Mouse (Mus musculus): Measurements from ENCODE around the gene Ipo7. TPM values are rescaled to one million over a fixed set of nuclear protein-coding genes. Genes with fewer than 3 reads are reported as not detected.
"Not testable (repeated sequence)": the region's sequence is repeated elsewhere in the genome, so short reads cannot be mapped to it uniquely, and the experiment has no call there.

The Ipo7 gene
- polyA plus RNA-seq (2015; fragmentation: Nextera tagmentation; extraction: Ambion mirVana) = 45.6 and 46.2 TPM in 2 replicates

GRCm38 (mm10) chr7:110018117-110018630, at the start of gene Ipo7:
TSS of gene Ipo7 (plus strand) at chr7:110018274.
- peak within 1 kb of the TSS; percentile 73 for H3K4me3 ChIP-seq
- no peaks in the 10 kb centered on the region; the same call in 1 of the 2 replicates for H3K36me3 ChIP-seq
- no peaks in the 10 kb centered on the region for H3K9me3 ChIP-seq
- H3K4me1 ChIP-seq = peaks cover 9% of the 10 kb centered on the region; the same call in 1 of the 2 replicates
- peak; percentile 97 for ATAC-seq (ENCODE audit: borderline replicate concordance, extremely low read depth, low FRiP score, low TSS enrichment)
- H3K4me2 ChIP-seq = peak within 1 kb of the TSS; percentile 75
- H3K9ac ChIP-seq = peak within 1 kb of the TSS; percentile 89
- WGBS = under 1% methylated on average over 48 of the region's 48 CpGs
- H3K27me3 ChIP-seq = no peaks in the 10 kb centered on the region
- peak within 1 kb of the TSS; percentile 93 for H3K27ac ChIP-seq

GRCm38 (mm10) chr7:109968924-109969450, 49.1 kb upstream of the Ipo7 start:
- Histone ChIP-seq H3K36me3 (peaks cover 5% of the 10 kb centered on the region), H3K4me2 (no peak overlapping the region), H3K27ac (peak overlapping the region; percentile 59), H3K9ac (no peak overlapping the region), H3K4me3 (no peak overlapping the region), H3K9me3 (no peaks in the 10 kb centered on the region), H3K4me1 (peaks cover 18% of the 10 kb centered on the region), H3K27me3 (no peaks in the 10 kb centered on the region)
- WGBS = 6% methylated on average over 2 of the region's 2 CpGs
- peak; percentile 87 for ATAC-seq (ENCODE audit: borderline replicate concordance, extremely low read depth, low FRiP score, low TSS enrichment)

GRCm38 (mm10) chr7:109969542-109969941, 48.5 kb upstream of the Ipo7 start:
- Histone ChIP-seq H3K27ac (peak overlapping the region; percentile 59), H3K9ac (no peak overlapping the region), H3K4me3 (no peak overlapping the region)

DNA sequence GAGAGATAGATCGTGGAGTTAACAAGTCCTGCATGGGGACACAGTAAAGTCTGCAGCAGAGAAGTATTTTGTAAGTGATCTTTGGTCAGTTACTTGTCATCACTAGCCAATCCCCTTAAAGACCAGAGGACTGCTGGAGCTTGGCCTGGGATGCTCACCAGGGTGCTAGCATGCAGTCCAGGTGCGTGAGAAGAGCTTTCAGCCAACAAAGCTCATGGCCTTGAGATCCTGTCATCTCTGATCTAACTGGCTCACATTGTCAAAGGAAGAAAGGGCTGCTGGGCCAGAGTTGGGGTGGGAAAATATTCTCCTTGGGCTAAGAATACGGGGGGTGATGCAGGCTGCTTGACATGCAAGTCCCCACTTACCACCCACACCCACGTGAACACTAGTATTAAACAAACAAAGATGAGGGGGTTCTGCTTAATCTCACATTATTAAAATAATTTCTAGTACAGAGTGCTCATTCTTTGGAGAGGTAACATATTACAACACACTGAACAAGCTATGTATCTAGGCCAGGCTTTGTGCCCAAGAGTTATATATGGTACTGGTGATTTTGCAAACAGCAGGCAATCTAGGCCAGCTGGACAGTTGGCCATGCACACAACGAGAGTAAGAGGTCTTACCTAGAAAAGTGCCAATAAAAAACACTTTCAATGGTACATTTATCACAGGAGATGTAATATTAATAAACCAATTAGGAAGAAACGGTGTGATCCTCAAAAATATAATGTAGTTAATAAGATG, 41.9 kb upstream of the Ipo7 start:
- Histone ChIP-seq H3K4me3 (no peak overlapping the region), H3K27ac (no peak overlapping the region), H3K4me2 (no peak overlapping the region), H3K27me3 (no peaks in the 10 kb centered on the region), H3K9me3 (no peaks in the 10 kb centered on the region), H3K4me1 (no peaks in the 10 kb centered on the region), H3K9ac (no peak overlapping the region), H3K36me3 (peaks cover 49% of the 10 kb centered on the region)
- 86% methylated on average over 6 of the region's 6 CpGs for WGBS
- no peak for ATAC-seq (ENCODE audit: borderline replicate concordance, extremely low read depth, low FRiP score, low TSS enrichment)

More at GRCm38 (mm10) chr7:109969542-109969941, 48.5 kb upstream of the Ipo7 start:
- ATAC-seq (ENCODE audit: borderline replicate concordance, extremely low read depth, low FRiP score, low TSS enrichment) = no peak
- no peaks in the 10 kb centered on the region for H3K9me3 ChIP-seq
- no peaks in the 10 kb centered on the region for H3K27me3 ChIP-seq
- H3K4me1 ChIP-seq = peaks cover 18% of the 10 kb centered on the region
- no peak overlapping the region for H3K4me2 ChIP-seq
- H3K36me3 ChIP-seq = peaks cover 5% of the 10 kb centered on the region

DNA sequence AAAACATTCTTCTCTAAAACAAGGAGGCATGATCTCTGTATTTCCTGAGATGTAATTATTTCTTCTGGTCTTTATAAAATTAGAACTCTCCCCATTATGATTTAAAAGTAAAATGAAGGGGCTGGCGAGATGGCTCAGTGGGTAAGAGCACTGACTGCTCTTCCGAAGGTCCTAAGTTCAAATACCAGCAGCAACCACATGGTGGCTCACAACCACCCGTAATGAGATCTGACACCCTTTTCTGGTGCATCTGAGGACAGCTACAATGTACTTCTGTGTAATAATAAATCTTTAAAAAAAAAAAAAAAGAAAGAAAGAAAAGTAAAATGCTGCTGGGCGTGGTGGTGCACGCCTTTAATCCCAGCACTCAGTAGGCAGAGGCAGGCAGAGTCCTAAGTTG, 40.9 kb upstream of the Ipo7 start:
- WGBS = 68% methylated on average over 5 of the region's 5 CpGs
- not testable (repeated sequence) for ATAC-seq (ENCODE audit: borderline replicate concordance, extremely low read depth, low FRiP score, low TSS enrichment)

DNA sequence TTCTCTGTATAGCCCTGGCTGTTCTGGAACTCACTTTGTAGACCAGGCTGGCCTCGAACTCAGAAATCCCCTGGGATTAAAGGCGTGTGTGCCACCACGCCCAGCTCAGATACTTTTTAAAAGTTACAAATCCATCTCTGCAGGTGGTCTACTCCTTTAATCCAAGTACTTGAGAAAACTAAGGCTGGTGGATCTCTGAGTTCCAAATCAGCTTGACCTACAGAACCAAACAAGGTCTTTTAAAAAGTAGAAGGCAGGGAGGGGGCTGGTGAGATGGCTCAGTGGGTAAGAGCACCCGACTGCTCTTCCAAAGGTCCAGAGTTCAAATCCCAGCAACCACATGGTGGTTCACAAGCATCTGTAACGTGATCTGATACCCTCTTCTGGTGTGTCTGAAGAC, 33.5 kb upstream of the Ipo7 start:
- peak overlapping the region; percentile 60; the same call in 1 of the 2 replicates for H3K4me3 ChIP-seq

More for the DNA sequence above, 40.9 kb upstream of the Ipo7 start:
- not testable (repeated sequence) for H3K9ac ChIP-seq, H3K4me3 ChIP-seq, H3K27ac ChIP-seq, H3K27me3 ChIP-seq, H3K4me2 ChIP-seq, H3K9me3 ChIP-seq, H3K4me1 ChIP-seq
- H3K36me3 ChIP-seq = peaks cover 55% of the 10 kb centered on the region

GRCm38 (mm10) chr7:109985661-109986132, 32.4 kb upstream of the Ipo7 start:
- 0 out of 2 replicates have a peak, but pooled peaks cover 12% of the 10 kb centered on the region for H3K4me1 ChIP-seq
- ATAC-seq (ENCODE audit: borderline replicate concordance, extremely low read depth, low FRiP score, low TSS enrichment) = peak; percentile 50
- H3K9me3 ChIP-seq = no peaks in the 10 kb centered on the region
- H3K27me3 ChIP-seq = no peaks in the 10 kb centered on the region
- H3K4me2 ChIP-seq = peak overlapping the region; percentile 70
- H3K9ac ChIP-seq = peak overlapping the region; percentile 61
- H3K4me3 ChIP-seq = peak overlapping the region; percentile 60
- WGBS = under 1% methylated on average over 27 of the region's 27 CpGs
- peaks cover 20% of the 10 kb centered on the region for H3K36me3 ChIP-seq
- peak overlapping the region; percentile 41 for H3K27ac ChIP-seq

More for the DNA sequence above, 33.5 kb upstream of the Ipo7 start:
- Histone ChIP-seq H3K4me1 (0 out of 2 replicates have a peak, but pooled peaks cover 12% of the 10 kb centered on the region), H3K9ac (0 out of 2 replicates have a peak overlapping the region, but pooled peaks have one; percentile 61), H3K4me2 (peak overlapping the region; percentile 70; the same call in 1 of the 2 replicates), H3K36me3 (peaks cover 28% of the 10 kb centered on the region)
- WGBS = 74% methylated on average over 5 of the region's 5 CpGs
- not testable (repeated sequence) for H3K9me3 ChIP-seq; H3K27ac ChIP-seq; H3K27me3 ChIP-seq; ATAC-seq (ENCODE audit: borderline replicate concordance, extremely low read depth, low FRiP score, low TSS enrichment)

- peaks cover 20% of the 10 kb centered on the region for H3K36me3 ChIP-seq
- H3K27ac ChIP-seq = peak overlapping the region; percentile 88
- 0 out of 2 replicates have a peak, but pooled peaks cover 12% of the 10 kb centered on the region for H3K4me1 ChIP-seq
- peak overlapping the region; percentile 60 for H3K4me3 ChIP-seq
- peak; percentile 99 for ATAC-seq (ENCODE audit: borderline replicate concordance, extremely low read depth, low FRiP score, low TSS enrichment)
- H3K9ac ChIP-seq = peak overlapping the region; percentile 61
- under 1% methylated on average over 43 of the region's 43 CpGs for WGBS
- no peaks in the 10 kb centered on the region for H3K27me3 ChIP-seq
- peak overlapping the region; percentile 70 for H3K4me2 ChIP-seq
- H3K9me3 ChIP-seq = no peaks in the 10 kb centered on the region
Measured at GRCm38 (mm10) chr7:109986133-109986669, 31.9 kb upstream of the Ipo7 start.

GRCm38 (mm10) chr7:109986775-109987174, 31.3 kb upstream of the Ipo7 start, which contains the start of gene Tmem41b:
TSS of gene Tmem41b (minus strand) at chr7:109986929.
- H3K27me3 ChIP-seq; H3K9me3 ChIP-seq; ATAC-seq (ENCODE audit: borderline replicate concordance, extremely low read depth, low FRiP score, low TSS enrichment): not testable (repeated sequence)
- peaks cover 16% of the 10 kb centered on the region; the same call in 1 of the 2 replicates for H3K36me3 ChIP-seq
- H3K27ac ChIP-seq = peak within 1 kb of the TSS; percentile 88
- peak within 1 kb of the TSS; percentile 61 for H3K9ac ChIP-seq
- H3K4me1 ChIP-seq = 0 out of 2 replicates have a peak, but pooled peaks cover 12% of the 10 kb centered on the region
- 32% methylated on average over 6 of the region's 6 CpGs for WGBS
- H3K4me3 ChIP-seq = peak within 1 kb of the TSS; percentile 60
- H3K4me2 ChIP-seq = peak within 1 kb of the TSS; percentile 70

- no peaks in the 10 kb centered on the region for H3K36me3 ChIP-seq
- no peaks in the 10 kb centered on the region for H3K27me3 ChIP-seq
- H3K27ac ChIP-seq = no peak overlapping the region
- H3K9ac ChIP-seq = no peak overlapping the region
- no peaks in the 10 kb centered on the region for H3K9me3 ChIP-seq
- no peak overlapping the region for H3K4me2 ChIP-seq
- 89% methylated on average over 1 of the region's 1 CpGs for WGBS
- H3K4me3 ChIP-seq = no peak overlapping the region
- no peak for ATAC-seq (ENCODE audit: borderline replicate concordance, extremely low read depth, low FRiP score, low TSS enrichment)
- H3K4me1 ChIP-seq = peaks cover 16% of the 10 kb centered on the region
Measured at GRCm38 (mm10) chr7:109991286-109991685, 26.8 kb upstream of the Ipo7 start.

DNA sequence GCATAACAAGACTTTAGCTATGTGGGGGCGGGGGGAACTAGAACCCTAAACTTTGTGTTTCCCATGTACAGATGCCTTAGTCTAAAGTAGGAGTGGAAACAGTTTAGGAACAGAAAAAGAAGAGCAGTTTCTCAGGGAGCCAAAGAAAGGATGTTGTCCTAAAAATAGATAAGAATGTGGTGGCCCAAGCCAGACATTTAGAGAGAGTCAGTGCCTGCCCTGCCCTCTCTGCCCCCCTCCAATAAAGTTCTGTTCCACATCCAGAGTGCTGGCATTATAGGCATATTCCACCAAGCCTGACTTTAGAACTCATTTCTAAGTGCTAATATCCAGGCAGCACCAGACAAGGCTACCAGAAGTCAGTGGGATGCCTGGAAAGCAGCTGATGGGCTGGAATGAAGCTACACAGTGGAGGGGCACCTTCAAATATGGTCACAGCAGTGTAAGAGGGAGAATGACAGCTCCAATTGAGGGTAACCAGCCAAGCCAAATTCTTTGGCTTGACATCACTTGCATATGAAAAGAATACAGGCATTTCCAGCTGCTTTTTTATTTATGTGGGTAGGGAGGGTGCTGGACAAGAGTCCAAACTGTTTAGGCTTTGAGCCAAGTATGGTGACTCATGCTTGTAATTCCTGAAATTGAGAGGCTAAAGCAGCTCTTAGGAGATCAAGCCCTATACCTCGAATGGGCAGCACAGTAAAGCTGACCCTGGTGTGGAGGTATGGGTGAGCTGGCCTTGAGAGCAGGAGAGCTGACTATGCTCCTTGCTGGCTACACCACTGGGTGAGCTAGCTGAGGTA, 24.7 kb upstream of the Ipo7 start:
- Histone ChIP-seq H3K9ac (no peak overlapping the region), H3K9me3 (no peaks in the 10 kb centered on the region), H3K27me3 (no peaks in the 10 kb centered on the region), H3K4me2 (no peak overlapping the region), H3K36me3 (no peaks in the 10 kb centered on the region), H3K27ac (peak overlapping the region; percentile 72), H3K4me3 (no peak overlapping the region), H3K4me1 (peaks cover 13% of the 10 kb centered on the region)
- 43% methylated on average over 2 of the region's 2 CpGs for WGBS
- peak; percentile 78 for ATAC-seq (ENCODE audit: borderline replicate concordance, extremely low read depth, low FRiP score, low TSS enrichment)

Measured in lung, embryonic 15.5 days (tissue).